Mouse (Mus musculus) WW6 (cell line): ENCODE results near the gene Taar5.

Experiments
- DNase-seq: peaks from one replicate; pipeline ENCODE4 v3.0.0-alpha.2; 2013; ENCODE audit warnings: low read depth, low spot score

Gene Taar5

GRCm38 (mm10) chr10:23970656-23971165 lies at the start of gene Taar5:
Gene Taar5 (plus strand): TSS chr10:23970706.
- no peak for DNase-seq

GRCm38 (mm10) chr10:23922468-23922867 lies 48.0 kb upstream of the Taar5 start:
- DNase-seq: no peak

GRCm38 (mm10) chr10:23923941-23924340 lies 46.6 kb upstream of the Taar5 start:
- no peak for DNase-seq

- DNase-seq: no peak
Measured at GRCm38 (mm10) chr10:23937613-23938012, 32.9 kb upstream of the Taar5 start.

GRCm38 (mm10) chr10:23938312-23938711 lies 32.2 kb upstream of the Taar5 start, which contains the start of gene Taar2:
Gene Taar2 (plus strand): TSS chr10:23938572.
- no peak for DNase-seq

GRCm38 (mm10) chr10:23942465-23942864 lies 28.0 kb upstream of the Taar5 start:
- peak; percentile 38 for DNase-seq

GRCm38 (mm10) chr10:23948026-23948425 lies 22.5 kb upstream of the Taar5 start:
- DNase-seq: no peak

GRCm38 (mm10) chr10:23949508-23950005 lies 20.9 kb upstream of the Taar5 start, which contains the start of gene Taar3:
Gene Taar3 (plus strand): TSS chr10:23949558.
- no peak for DNase-seq

GRCm38 (mm10) chr10:23951714-23952113 lies 18.8 kb upstream of the Taar5 start:
- no peak for DNase-seq

GRCm38 (mm10) chr10:23959071-23959470 lies 11.4 kb upstream of the Taar5 start:
- no peak for DNase-seq

GRCm38 (mm10) chr10:23960444-23960915 lies 10.0 kb upstream of the Taar5 start, which contains the start of gene Taar4:
Gene Taar4 (plus strand): TSS chr10:23960494.
- no peak for DNase-seq

GRCm38 (mm10) chr10:23963444-23963843 lies 7.1 kb upstream of the Taar5 start:
- no peak for DNase-seq

- no peak for DNase-seq
Measured at GRCm38 (mm10) chr10:23964921-23965610, 5.4 kb upstream of the Taar5 start.

GRCm38 (mm10) chr10:23971256-23971655 lies 750 bp downstream of the Taar5 start:
- no peak for DNase-seq

GRCm38 (mm10) chr10:23977958-23978357 lies 7.5 kb downstream of the Taar5 start:
- peak; percentile 7 for DNase-seq

GRCm38 (mm10) chr10:23978901-23979705 lies 8.6 kb downstream of the Taar5 start:
- peak; percentile 59 for DNase-seq

GRCm38 (mm10) chr10:23985546-23985945 lies 15.0 kb downstream of the Taar5 start, which contains the start of gene Taar6:
Gene Taar6 (minus strand): TSS chr10:23985646.
- no peak for DNase-seq

GRCm38 (mm10) chr10:23986419-23986818 lies 15.9 kb downstream of the Taar5 start:
- no peak for DNase-seq

GRCm38 (mm10) chr10:23993381-23993780 lies 22.9 kb downstream of the Taar5 start, which contains the start of gene Taar7a:
Gene Taar7a (minus strand): TSS chr10:23993481.
- DNase-seq: no peak

- no peak for DNase-seq
Measured at GRCm38 (mm10) chr10:23999639-24000038, 29.1 kb downstream of the Taar5 start, which contains the start of gene Taar7b. Gene Taar7b (plus strand): TSS chr10:23999939.

- DNase-seq: no peak
Measured at GRCm38 (mm10) chr10:24006442-24006841, 35.9 kb downstream of the Taar5 start.

- no peak for DNase-seq
Measured at GRCm38 (mm10) chr10:24007034-24007433, 36.5 kb downstream of the Taar5 start.
